Mouse (Mus musculus) embryonic facial prominence, embryonic 13.5 days (tissue): ENCODE data around the gene Dpm1. TPM values are rescaled to one million over a fixed set of nuclear protein-coding genes. Genes with fewer than 3 reads are reported as not detected.

Experiments
- ATAC-seq: fragments of 200-750 bp; cut with Nextera tagmentation; 2 replicates; pipeline ENCODE4 v1.8.0; 2017; ENCODE audit warnings: low read depth; ENCODE audit not compliant: insufficient number of reproducible peaks, insufficient read depth, low FRiP score, low TSS enrichment
- H3K27ac ChIP-seq: fragments of 300-500 bp; sonication (generic); 2 replicates; pipeline ENCODE4 v1.5.1; 2015; ENCODE audit warnings: moderate library complexity, mild to moderate bottlenecking, inconsistent platforms
- H3K27me3 ChIP-seq: fragments of 300-500 bp; sonication (generic); 2 replicates; pipeline ENCODE4 v1.6.1; 2015; ENCODE audit warnings: mild to moderate bottlenecking, inconsistent platforms
- H3K36me3 ChIP-seq: fragments of 300-500 bp; sonication (generic); 2 replicates; pipeline ENCODE4 v1.6.1; 2015; ENCODE audit warnings: mild to moderate bottlenecking, inconsistent platforms
- H3K4me1 ChIP-seq: fragments of 300-500 bp; sonication (generic); 2 replicates; pipeline ENCODE4 v1.6.1; 2015; ENCODE audit warnings: inconsistent platforms
- H3K4me2 ChIP-seq: fragments of 300-500 bp; sonication (generic); 2 replicates; pipeline ENCODE4 v1.6.1; 2015; ENCODE audit warnings: moderate library complexity, mild to moderate bottlenecking, inconsistent platforms
- H3K4me3 ChIP-seq: fragments of 300-500 bp; sonication (generic); 2 replicates; pipeline ENCODE4 v1.5.1; 2015; ENCODE audit warnings: mild to moderate bottlenecking, inconsistent platforms
- H3K9ac ChIP-seq: fragments of 300-500 bp; sonication (generic); 2 replicates; pipeline ENCODE4 v1.6.1; 2015; ENCODE audit warnings: mild to moderate bottlenecking, inconsistent platforms
- H3K9me3 ChIP-seq: fragments of 300-500 bp; sonication (generic); 2 replicates; pipeline ENCODE4 v1.6.1; 2016; ENCODE audit warnings: inconsistent platforms
- WGBS: fragments of 180-500 bp; shearing (Covaris S2); methylation state at CpG from one replicate; pipeline ENCODE4 v1.1.7; 2015; ENCODE audit warnings: mixed read lengths; 5-methylcytosine and 5-hydroxymethylcytosine counted together
- polyA plus RNA-seq: library from polyadenylated mRNA; unstranded; fragments of >200 nt; fragmentation: Nextera tagmentation; extraction: Ambion mirVana; gene quantifications from 2 replicates; pipeline ENCODE4 v1.2.1, GENCODE M21; 2015

The Dpm1 gene
- polyA plus RNA-seq, 1 experiment from 2014 or later = 99.5 TPM

DNA sequence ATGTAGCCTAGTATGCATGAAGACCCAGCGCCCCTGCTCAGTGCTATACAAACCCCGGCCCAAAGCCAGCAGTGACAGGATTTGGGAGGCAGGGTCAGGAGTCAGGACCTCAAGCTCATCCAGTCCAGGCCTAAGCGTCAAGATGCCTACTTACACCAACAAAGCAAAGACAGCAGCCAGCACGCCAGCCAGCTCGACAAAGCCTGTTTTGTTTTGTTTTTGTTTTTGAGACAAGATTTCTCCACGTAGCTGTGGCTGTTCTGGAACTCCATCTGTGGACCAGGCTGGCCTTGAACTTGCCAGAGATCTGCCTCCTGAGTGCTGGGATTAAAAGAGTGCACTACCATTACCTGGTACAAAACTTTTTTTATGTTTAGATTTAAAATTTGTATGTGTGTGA, 7.1 kb downstream of the Dpm1 start:
- H3K36me3 ChIP-seq = peaks cover 77% of the 10 kb centered on the region
- peaks cover 5% of the 10 kb centered on the region for H3K4me1 ChIP-seq
- ATAC-seq = no peak
- no peak overlapping the region for H3K4me3 ChIP-seq
- H3K4me2 ChIP-seq = no peak overlapping the region
- no peaks in the 10 kb centered on the region for H3K27me3 ChIP-seq
- no peak overlapping the region for H3K9ac ChIP-seq
- H3K9me3 ChIP-seq = no peaks in the 10 kb centered on the region
- H3K27ac ChIP-seq = no peak overlapping the region
- 78% methylated on average over 6 of the region's 6 CpGs for WGBS

DNA sequence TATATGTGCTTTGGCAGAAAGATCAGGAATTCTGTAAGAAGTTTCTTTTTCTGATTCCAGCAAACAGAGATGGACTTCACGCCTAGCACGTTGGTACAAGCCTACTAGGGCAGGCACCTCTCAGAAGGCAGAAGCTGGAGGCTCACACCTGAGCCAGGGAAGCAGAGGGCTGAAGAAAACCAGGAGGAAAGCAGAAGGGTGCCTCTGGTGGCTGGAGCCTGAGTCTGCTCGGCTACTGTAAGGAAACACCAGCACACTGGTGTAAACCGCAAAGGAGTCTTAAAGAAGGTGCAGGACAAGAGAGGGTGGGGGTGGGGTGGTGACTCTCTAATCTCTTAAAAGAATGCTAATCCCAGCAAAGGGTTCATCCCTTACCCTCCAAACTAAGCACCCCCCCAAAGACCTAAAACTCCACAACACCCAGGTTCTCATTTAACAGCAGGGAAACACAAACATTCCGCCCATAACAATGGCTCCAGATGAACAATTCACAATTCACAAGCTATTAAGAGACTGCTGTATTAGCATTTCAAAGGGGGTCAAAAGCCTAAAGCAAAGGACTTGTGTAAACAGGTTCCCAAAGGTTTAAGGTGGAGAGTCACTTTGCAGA, 16.5 kb downstream of the Dpm1 start:
- no peak overlapping the region for H3K9ac ChIP-seq
- H3K4me2 ChIP-seq = no peak overlapping the region
- no peaks in the 10 kb centered on the region for H3K27me3 ChIP-seq
- H3K9me3 ChIP-seq = no peaks in the 10 kb centered on the region
- H3K27ac ChIP-seq = no peak overlapping the region
- ATAC-seq = no peak
- H3K4me1 ChIP-seq = no peaks in the 10 kb centered on the region
- H3K4me3 ChIP-seq = no peak overlapping the region
- peaks cover 92% of the 10 kb centered on the region for H3K36me3 ChIP-seq
- WGBS = 53% methylated on average over 5 of the region's 5 CpGs

DNA sequence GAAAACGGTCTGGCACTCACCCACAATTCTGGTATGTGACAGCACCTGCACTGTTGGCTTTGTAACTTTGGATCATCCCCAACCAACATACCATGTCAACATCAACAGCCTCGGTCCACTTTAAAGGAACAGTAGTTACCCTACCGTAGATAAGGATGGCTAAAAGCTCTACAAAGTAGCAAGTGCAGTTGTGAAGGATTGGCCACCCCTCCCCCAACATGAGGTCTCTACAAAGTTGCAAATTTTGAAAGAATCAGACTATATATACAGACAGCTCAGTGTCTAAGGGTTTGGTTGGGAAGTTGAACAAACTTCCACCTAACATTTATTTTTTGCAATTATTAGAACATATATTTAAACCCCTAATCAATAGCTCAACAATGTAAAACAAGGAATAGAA, 22.5 kb downstream of the Dpm1 start:
- WGBS = 96% methylated on average over 3 of the region's 3 CpGs

DNA sequence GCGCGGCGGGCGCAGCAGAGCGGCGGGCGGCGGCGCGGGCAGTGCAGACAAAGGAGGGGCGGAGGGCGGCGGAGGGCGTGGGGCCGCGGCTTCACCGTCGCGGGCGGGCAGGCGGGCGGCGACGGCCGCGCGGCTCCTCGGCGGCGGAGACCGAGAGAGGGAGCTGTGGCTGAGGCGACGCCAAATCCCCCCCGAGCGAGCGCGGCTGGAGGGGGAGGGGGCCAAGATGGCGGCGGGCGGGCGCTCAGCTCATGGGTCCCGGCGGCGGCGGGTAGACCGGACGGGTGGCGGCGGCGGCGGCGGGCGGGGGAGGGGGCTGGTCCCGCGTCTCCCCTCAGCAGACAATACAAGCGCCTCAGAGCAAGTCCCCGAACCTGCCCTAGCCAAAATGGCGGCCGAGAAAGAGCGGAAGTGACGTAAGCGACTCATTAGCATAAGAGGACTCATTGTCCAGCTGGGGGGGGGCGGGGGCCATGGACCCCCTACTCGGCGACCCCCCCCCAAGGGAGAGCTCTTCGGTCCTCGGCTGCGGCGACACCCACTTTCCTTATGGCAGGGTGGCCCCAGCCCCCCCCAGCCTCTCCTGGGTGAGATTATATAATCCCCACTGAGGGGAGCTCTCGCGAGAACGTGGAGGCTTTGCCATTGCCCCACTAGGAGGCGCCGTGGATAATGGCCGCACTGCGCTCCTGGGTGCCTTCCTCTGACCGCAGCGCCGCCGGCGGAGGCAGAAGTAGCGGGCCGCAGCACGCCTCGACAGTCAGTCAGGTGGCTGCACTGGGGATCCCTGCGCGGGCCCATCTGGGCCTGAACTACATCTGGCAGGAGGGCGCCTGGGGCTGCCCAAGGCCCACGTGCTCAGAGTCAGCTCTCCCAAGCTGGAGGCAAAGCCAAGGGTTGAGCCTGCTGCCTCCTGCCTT, 23.4 kb downstream of the Dpm1 start, which contains the start of gene Adnp:
Gene Adnp (minus strand): TSS at position 388 of the 920 bp plus-strand sequence.
- peaks cover 60% of the 10 kb centered on the region for H3K36me3 ChIP-seq
- peak; percentile 87 for ATAC-seq
- peaks cover 26% of the 10 kb centered on the region for H3K4me1 ChIP-seq
- 1% methylated on average over 57 of the region's 89 CpGs for WGBS
- H3K9me3 ChIP-seq = no peaks in the 10 kb centered on the region
- peak within 1 kb of the TSS; percentile 100 for H3K4me3 ChIP-seq
- H3K4me2 ChIP-seq = peak within 1 kb of the TSS; percentile 74
- H3K9ac ChIP-seq = peak within 1 kb of the TSS; percentile 100
- H3K27me3 ChIP-seq = no peaks in the 10 kb centered on the region
- peak within 1 kb of the TSS; percentile 99 for H3K27ac ChIP-seq

More for the DNA sequence above, 22.5 kb downstream of the Dpm1 start:
- Histone ChIP-seq H3K4me1 (peaks cover 22% of the 10 kb centered on the region), H3K27me3 (no peaks in the 10 kb centered on the region), H3K9ac (peak overlapping the region; percentile 100; the same call in 1 of the 2 replicates), H3K4me2 (peak overlapping the region; percentile 74), H3K9me3 (no peaks in the 10 kb centered on the region), H3K36me3 (peaks cover 62% of the 10 kb centered on the region), H3K4me3 (no peak overlapping the region), H3K27ac (peak overlapping the region; percentile 99)
- ATAC-seq = no peak

DNA sequence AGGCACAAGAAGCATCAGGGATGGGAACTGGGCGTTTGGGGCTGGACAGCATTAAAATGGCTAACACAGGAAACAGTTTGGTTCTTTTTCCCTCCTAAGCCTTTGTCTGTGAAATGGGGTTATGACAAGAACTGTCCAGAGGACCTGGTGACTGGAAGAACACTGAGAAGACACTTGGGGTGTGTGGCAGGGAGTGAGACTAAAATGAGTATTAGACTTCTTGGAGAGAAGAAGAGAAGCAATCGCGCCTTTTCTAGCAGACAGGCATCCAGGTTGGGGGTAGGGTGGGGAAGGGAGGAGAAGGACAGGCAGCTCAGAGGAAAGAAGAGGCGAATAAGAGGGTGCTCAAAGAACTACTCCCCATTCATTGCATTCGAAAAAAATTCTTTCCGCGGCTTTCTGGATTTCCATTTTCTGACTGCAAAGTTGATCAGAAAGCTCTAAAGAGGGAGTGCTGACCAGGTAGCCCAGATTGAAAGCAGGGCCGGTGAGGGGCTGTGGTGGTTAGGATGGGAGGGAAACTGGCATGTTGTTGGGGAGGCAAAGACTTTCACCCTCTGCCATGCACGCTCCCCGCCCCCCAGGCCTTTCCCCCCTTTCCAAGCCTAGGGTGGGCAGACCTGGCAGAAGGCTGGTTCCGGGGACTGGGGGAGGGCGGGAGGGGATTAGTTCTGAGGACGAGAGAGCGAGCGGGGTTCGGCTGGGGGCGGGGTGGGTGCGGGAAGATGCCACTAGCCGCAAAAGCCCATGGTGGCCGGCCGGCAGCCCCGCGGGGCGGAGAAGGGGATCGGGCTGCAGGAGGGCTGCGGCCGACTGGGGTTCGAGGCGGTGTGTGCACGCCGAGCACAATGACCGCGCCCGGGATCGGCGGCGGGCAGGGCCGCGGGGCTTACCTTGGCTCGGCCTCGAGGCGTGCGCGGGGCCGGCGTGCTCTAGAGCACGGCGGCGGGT, 24.4 kb downstream of the Dpm1 start:
- ATAC-seq = peak; percentile 12; the same call in 1 of the 2 replicates
- WGBS = under 1% methylated on average over 47 of the region's 49 CpGs
- H3K4me3 ChIP-seq = peak overlapping the region; percentile 100
- H3K27me3 ChIP-seq = no peaks in the 10 kb centered on the region
- no peaks in the 10 kb centered on the region for H3K9me3 ChIP-seq
- H3K27ac ChIP-seq = peak overlapping the region; percentile 99
- peak overlapping the region; percentile 100 for H3K9ac ChIP-seq
- peak overlapping the region; percentile 74 for H3K4me2 ChIP-seq
- peaks cover 33% of the 10 kb centered on the region for H3K4me1 ChIP-seq
- H3K36me3 ChIP-seq = peaks cover 52% of the 10 kb centered on the region

DNA sequence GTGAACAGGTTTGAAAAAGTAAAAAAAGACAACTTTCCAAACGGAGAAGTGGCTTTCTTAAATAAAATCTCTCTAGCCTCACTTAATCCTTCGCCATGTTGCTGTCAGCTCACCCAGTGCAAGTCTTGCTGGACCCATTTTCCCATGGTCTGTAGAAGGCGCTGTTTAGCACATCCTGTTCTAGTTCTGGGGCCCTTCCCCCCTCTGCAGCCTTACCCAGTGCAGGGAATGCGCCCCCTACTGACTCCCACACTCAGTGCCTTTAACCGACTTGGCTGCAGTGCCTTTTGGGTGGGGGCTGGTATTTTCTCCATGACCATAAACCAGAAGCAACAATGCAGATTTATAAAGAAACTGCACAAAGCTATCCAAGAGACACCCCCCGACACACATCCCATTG, 25.1 kb downstream of the Dpm1 start:
- Histone ChIP-seq H3K4me3 (peak overlapping the region; percentile 100), H3K36me3 (peaks cover 48% of the 10 kb centered on the region), H3K9me3 (no peaks in the 10 kb centered on the region), H3K9ac (peak overlapping the region; percentile 100), H3K4me1 (peaks cover 40% of the 10 kb centered on the region), H3K4me2 (peak overlapping the region; percentile 74), H3K27me3 (no peaks in the 10 kb centered on the region), H3K27ac (peak overlapping the region; percentile 99; the same call in 1 of the 2 replicates)
- WGBS = 5% methylated on average over 6 of the region's 6 CpGs
- ATAC-seq = no peak

DNA sequence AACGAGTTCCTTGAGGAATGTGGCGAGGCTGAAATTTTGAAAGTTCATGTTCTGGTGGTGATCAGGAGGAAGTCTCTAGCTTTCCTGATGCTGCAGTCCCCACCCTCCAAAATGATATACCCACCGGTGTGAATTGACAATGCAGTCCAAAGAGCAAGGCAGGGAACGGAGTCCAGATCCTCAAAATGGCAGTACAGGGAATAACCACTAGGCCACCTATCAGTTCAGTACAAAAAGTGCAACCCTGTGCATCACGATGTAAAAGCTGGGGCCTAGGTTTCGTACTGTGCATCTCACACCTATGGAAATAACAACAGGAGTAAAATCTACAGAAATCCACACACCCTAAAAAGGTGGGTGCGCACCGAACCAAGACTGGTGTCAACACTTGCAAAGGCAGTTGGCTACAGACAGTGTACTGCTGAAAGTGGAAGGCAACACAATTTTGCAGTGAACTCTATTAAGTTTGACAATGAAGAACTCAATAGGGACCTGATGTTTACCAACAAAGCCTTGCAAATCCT, 25.9 kb downstream of the Dpm1 start:
- WGBS = 82% methylated on average over 8 of the region's 8 CpGs
- Histone ChIP-seq H3K4me1 (peaks cover 45% of the 10 kb centered on the region), H3K27me3 (no peaks in the 10 kb centered on the region), H3K27ac (no peak overlapping the region), H3K4me3 (peak overlapping the region; percentile 100), H3K4me2 (peak overlapping the region; percentile 74), H3K9ac (peak overlapping the region; percentile 100; the same call in 1 of the 2 replicates), H3K36me3 (peaks cover 43% of the 10 kb centered on the region), H3K9me3 (no peaks in the 10 kb centered on the region)
- no peak for ATAC-seq

DNA sequence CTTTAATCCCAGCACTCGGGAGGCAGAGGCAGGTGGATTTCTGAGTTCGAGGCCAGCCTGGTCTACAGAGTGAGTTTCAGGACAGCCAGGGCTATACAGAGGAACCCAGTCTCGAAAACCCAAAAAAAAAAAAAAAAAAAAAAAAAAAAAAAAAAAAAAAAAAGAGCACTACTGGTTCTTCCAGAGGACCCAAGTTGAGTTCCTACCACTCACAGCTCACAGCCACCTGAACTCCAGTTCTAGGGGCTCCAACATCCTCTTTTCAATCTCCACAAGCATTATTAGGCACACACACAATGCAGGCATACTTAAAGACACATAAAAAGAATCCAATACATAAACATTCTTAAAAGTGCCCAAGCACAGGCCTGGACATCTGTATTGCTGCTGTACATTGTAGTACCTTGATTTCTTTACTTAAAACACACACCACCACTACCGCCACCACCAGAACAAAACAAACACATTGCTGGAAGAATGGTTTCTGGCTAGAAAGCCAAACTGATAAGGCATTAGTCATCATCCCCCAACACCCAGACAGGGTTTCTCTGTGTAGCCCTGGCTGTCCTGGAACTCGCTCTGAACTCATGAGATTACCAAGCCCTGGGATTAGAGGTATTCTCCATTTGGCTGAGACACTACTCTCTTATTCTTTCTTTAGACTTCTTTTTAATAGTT, 30.2 kb downstream of the Dpm1 start:
- H3K27ac ChIP-seq = no peak overlapping the region
- H3K36me3 ChIP-seq = peaks cover 38% of the 10 kb centered on the region
- H3K9me3 ChIP-seq = no peaks in the 10 kb centered on the region
- H3K27me3 ChIP-seq = no peaks in the 10 kb centered on the region
- H3K4me1 ChIP-seq = peaks cover 69% of the 10 kb centered on the region
- no peak overlapping the region for H3K4me2 ChIP-seq
- H3K4me3 ChIP-seq = no peak overlapping the region
- H3K9ac ChIP-seq = no peak overlapping the region
- 81% methylated on average over 5 of the region's 5 CpGs for WGBS
- no peak for ATAC-seq

DNA sequence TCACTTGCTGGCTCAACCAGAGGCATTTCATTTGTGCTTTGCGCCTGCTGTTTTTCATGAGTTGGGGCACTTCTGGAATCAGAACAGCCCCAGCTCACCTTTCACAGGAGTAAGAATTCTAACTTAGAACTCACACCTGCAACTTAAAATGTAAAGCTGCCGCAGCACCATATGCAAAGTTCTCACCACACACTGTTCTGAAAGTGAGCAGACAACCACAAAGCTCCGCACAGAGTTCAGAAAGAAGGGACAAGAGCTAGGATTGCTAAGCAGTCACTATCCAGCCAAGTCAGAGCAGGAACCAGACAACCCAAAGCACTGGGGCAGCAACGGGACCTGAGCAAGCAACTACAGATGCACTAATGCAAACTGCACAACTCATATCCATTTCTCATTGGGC, 30.9 kb downstream of the Dpm1 start:
- 82% methylated on average over 4 of the region's 4 CpGs for WGBS
- Histone ChIP-seq H3K27ac (no peak overlapping the region), H3K36me3 (peaks cover 36% of the 10 kb centered on the region), H3K27me3 (no peaks in the 10 kb centered on the region), H3K9me3 (no peaks in the 10 kb centered on the region), H3K9ac (0 out of 2 replicates have a peak overlapping the region, but pooled peaks have one; percentile 4), H3K4me3 (no peak overlapping the region), H3K4me1 (peaks cover 68% of the 10 kb centered on the region), H3K4me2 (peak overlapping the region; percentile 16; the same call in 1 of the 2 replicates)
- ATAC-seq = no peak

DNA sequence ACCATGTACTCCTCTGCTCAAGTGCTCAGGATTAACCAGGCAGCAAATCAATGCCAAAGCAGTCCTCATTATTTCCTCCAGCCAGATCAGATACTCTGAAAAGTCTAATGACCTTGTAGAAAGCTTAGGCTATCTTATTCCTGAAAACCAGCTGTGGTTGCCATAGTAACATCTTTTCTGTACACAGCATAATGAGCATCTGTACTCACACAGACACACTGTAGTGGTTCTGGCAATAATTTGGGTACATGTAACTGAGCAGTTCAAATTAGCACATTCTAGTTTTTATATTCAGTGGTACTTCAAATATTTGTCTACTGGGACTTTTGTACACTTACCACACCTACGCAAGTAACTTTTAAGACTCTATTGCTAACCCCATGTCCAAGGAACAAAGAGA, 32.0 kb downstream of the Dpm1 start:
- Histone ChIP-seq H3K27ac (no peak overlapping the region; the same call in 1 of the 2 replicates), H3K9ac (no peak overlapping the region), H3K36me3 (peaks cover 29% of the 10 kb centered on the region), H3K4me1 (peaks cover 67% of the 10 kb centered on the region), H3K4me2 (no peak overlapping the region), H3K9me3 (no peaks in the 10 kb centered on the region), H3K4me3 (no peak overlapping the region), H3K27me3 (no peaks in the 10 kb centered on the region)
- ATAC-seq = no peak
- WGBS = 96% methylated on average over 1 of the region's 1 CpGs
